Mouse (Mus musculus) MEL (cell line): ENCODE results near the gene Maml3.

Experiments
- GATA1 ChIP-seq: IDR thresholded peaks from 2 replicates; pipeline ENCODE4 v1.6.1; 2011; ENCODE audit warnings: low read depth, low read length, improper control_type of control experiment
- POLR2A ChIP-seq, 2 experiments: IDR thresholded peaks; 2 replicates each; pipeline ENCODE4 v1.6.1; 2011 to 2012; ENCODE audit warnings: low read length in 2 of 2, mild to moderate bottlenecking in 2 of 2, control low read depth in 1 of 2, improper control_type of control experiment in 1 of 2, low read depth in 1 of 2, moderate library complexity in 1 of 2; ENCODE audit not compliant: control insufficient read depth in 1 of 2, insufficient read depth in 1 of 2, poor library complexity in 1 of 2
- TBP ChIP-seq: IDR thresholded peaks from 2 replicates; pipeline ENCODE4 v1.8.0; 2011; ENCODE audit warnings: low read depth, low read length, improper control_type of control experiment

DNA sequence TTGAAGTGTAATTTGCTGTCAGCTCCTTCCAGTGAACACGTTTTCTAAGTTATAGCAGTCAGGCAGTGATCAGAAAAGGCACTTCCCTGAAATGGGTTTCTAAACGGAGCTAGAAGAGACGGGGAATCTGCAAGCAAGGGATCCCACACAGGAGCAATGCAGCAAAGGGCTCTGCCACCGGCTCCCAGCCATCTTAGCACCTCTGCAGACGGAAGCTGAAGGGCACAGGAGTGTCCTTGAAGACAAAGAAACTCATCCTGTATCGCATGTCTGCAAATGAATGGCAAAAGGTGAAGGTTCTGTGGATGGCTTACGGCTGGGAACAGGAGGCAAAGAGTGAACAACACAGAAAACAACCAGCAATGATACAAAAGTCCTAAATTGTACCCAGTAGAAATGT lies 319.1 kb downstream of the Maml3 start:
- no peak for TF ChIP-seq GATA1
- TF ChIP-seq TBP: no peak
- TF ChIP-seq POLR2A (IDR thresholded peaks at IDR 0.05; ENCODE audit: control insufficient read depth in 1 of 2, insufficient read depth in 1 of 2, low read depth in 1 of 2, low read length in 2 of 2, poor library complexity in 1 of 2): no peak
